Mouse (Mus musculus) liver, postnatal 0 days (tissue): ENCODE data around the gene Srp54a. TPM values are rescaled to one million over a fixed set of nuclear protein-coding genes. Genes with fewer than 3 reads are reported as not detected.
A peak's percentile ranks its signal among the peaks of the same experiment; 100 is the strongest.

Source experiments
- ATAC-seq: fragments of 200-750 bp; cut with Nextera tagmentation; 2 replicates; pipeline ENCODE4 v1.8.0; 2017; ENCODE audit warnings: mild to moderate bottlenecking, moderate library complexity
- DNase-seq: peaks from one replicate; pipeline ENCODE4 v3.0.0-alpha.2; 2016
- H3K27ac ChIP-seq: fragments of 300-500 bp; sonication (generic); 2 replicates; pipeline ENCODE4 v1.5.1; 2014; ENCODE audit warnings: antibody characterized with exemption, moderate library complexity, mild to moderate bottlenecking, low read depth
- H3K27me3 ChIP-seq: fragments of 300-500 bp; sonication (generic); 2 replicates; pipeline ENCODE4 v1.6.1; 2014; ENCODE audit warnings: low read length, control low read depth, mixed read lengths; ENCODE audit not compliant: insufficient read depth
- H3K36me3 ChIP-seq: fragments of 300-500 bp; sonication (generic); replicated peaks from 2 replicates; pipeline ENCODE4 v1.6.1; 2014; ENCODE audit warnings: mild to moderate bottlenecking, control low read depth, low read length, moderate library complexity, mixed read lengths; ENCODE audit not compliant: insufficient read depth
- H3K4me1 ChIP-seq: fragments of 300-500 bp; sonication (generic); 2 replicates; pipeline ENCODE4 v1.6.1; 2014; ENCODE audit warnings: antibody characterized with exemption, mild to moderate bottlenecking, control low read depth; ENCODE audit not compliant: insufficient read depth
- H3K4me2 ChIP-seq: fragments of 300-500 bp; sonication (generic); 2 replicates; pipeline ENCODE4 v1.6.1; 2014; ENCODE audit warnings: low read depth, mild to moderate bottlenecking, low read length, moderate library complexity, mixed read lengths
- H3K4me3 ChIP-seq: fragments of 300-500 bp; sonication (generic); 2 replicates; pipeline ENCODE4 v1.5.1; 2014; ENCODE audit warnings: low read depth, low read length
- H3K9ac ChIP-seq: fragments of 300-500 bp; sonication (generic); replicated peaks from 2 replicates; pipeline ENCODE4 v1.6.1; 2014; ENCODE audit warnings: mild to moderate bottlenecking, moderate library complexity
- H3K9me3 ChIP-seq: fragments of 300-500 bp; sonication (generic); 2 replicates; pipeline ENCODE4 v1.6.1; 2016; ENCODE audit warnings: mild to moderate bottlenecking, control low read depth, low read length, mixed read lengths
- CTCF ChIP-seq: sonication (generic); IDR thresholded peaks from 2 replicates; pipeline ENCODE4 v1.5.1; 2016; ENCODE audit warnings: antibody characterized with exemption, low read depth
- EP300 ChIP-seq: IDR thresholded peaks from 2 replicates; pipeline ENCODE4 v1.6.1; 2016; ENCODE audit warnings: antibody characterized with exemption, low read depth, mild to moderate bottlenecking
- WGBS: fragments of 180-500 bp; shearing (Covaris S2); extraction: QIAGEN DNeasy Blood & Tissue Kit; methylation state at CpG from one replicate; pipeline ENCODE4 v1.1.7; 2014; ENCODE audit not compliant: insufficient replicate concordance; 5-methylcytosine and 5-hydroxymethylcytosine counted together
- polyA plus RNA-seq: library from polyadenylated mRNA; unstranded; fragments of >200 nt; fragmentation: Nextera tagmentation; extraction: Ambion mirVana; gene quantifications from 2 replicates; pipeline ENCODE4 v1.2.1, GENCODE M21; 2015

Srp54a gene
- polyA plus RNA-seq, 1 experiment from 2014 or later: 67.0 TPM

DNA sequence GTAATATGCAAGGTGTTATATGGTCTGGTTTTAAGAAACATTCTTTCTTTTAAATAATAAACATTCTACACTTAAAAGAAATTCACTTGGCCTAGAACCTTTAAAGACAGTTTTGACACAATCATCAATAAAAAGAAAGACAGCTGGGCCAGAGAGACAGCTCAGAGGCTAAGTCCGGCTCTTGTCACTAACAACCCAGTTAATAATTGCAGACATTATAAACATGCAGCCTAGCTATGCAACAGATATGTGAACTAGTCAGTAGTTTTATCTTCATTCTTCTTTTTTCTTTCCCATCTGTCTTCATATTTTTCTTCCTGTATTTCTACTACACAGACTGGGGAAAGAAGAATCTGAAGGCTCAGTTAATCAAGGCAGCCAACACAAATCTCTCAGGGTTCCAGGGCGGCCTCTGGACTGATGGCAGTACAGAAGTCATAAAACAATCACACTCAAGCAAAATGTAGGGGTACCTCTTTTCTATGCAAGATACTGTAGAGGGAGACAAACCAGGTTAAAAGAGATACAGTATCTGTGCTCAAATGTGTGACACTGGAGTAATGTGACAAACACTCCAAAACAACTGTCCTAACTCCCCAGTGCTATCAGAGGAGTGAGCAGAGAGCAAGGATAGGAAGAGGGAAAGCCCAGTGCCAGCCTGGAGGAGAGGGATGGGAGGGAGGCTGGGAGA, 25.4 kb upstream of the Srp54a start:
- no peak for DNase-seq
- WGBS: 58% methylated on average over 2 of the region's 2 CpGs

DNA sequence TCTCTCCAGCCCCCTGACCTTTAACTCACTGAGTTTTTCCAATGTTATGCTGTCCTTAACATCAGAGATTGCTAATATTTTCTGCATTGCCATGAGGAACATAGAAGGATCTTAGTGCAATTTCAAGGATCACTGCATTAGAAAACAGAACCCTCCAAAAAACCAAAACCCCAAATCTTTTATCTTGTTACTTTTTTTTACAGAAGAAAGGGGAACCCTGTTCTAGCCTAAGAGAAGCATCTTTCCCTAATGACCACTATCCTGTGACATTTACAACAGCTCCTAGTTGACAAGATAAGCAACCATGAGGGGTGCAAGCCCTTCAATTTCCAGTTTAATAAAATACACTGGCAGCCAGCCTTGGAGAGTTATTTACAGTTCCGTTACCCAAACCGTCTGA, 23.4 kb upstream of the Srp54a start:
- ATAC-seq (no peak), DNase-seq (no peak)
- TF ChIP-seq CTCF (no peak), EP300 (no peak)
- Histone ChIP-seq H3K27me3 (no peaks in the 10 kb centered on the region), H3K27ac (no peak overlapping the region), H3K9me3 (no peaks in the 10 kb centered on the region), H3K4me2 (no peak overlapping the region), H3K4me3 (no peak overlapping the region), H3K4me1 (peaks cover 18% of the 10 kb centered on the region), H3K9ac (no peak overlapping the region), H3K36me3 (peaks cover 10% of the 10 kb centered on the region)
- whole genome bisulfite sequencing: 70% methylated on average over 2 of the region's 2 CpGs

More for the DNA sequence above, 25.4 kb upstream of the Srp54a start:
- no peaks in the 10 kb centered on the region for H3K9me3 ChIP-seq
- H3K4me1 ChIP-seq: peaks cover 20% of the 10 kb centered on the region
- no peak for ATAC-seq
- no peak overlapping the region for H3K4me3 ChIP-seq
- no peaks in the 10 kb centered on the region for H3K27me3 ChIP-seq
- peak; percentile 33; the same call in 1 of the 2 replicates for TF ChIP-seq EP300
- no peak for TF ChIP-seq CTCF
- no peak overlapping the region for H3K4me2 ChIP-seq
- H3K27ac ChIP-seq: peak overlapping the region; percentile 25; the same call in 1 of the 2 replicates
- no peak overlapping the region for H3K9ac ChIP-seq
- peaks cover 11% of the 10 kb centered on the region for H3K36me3 ChIP-seq

DNA sequence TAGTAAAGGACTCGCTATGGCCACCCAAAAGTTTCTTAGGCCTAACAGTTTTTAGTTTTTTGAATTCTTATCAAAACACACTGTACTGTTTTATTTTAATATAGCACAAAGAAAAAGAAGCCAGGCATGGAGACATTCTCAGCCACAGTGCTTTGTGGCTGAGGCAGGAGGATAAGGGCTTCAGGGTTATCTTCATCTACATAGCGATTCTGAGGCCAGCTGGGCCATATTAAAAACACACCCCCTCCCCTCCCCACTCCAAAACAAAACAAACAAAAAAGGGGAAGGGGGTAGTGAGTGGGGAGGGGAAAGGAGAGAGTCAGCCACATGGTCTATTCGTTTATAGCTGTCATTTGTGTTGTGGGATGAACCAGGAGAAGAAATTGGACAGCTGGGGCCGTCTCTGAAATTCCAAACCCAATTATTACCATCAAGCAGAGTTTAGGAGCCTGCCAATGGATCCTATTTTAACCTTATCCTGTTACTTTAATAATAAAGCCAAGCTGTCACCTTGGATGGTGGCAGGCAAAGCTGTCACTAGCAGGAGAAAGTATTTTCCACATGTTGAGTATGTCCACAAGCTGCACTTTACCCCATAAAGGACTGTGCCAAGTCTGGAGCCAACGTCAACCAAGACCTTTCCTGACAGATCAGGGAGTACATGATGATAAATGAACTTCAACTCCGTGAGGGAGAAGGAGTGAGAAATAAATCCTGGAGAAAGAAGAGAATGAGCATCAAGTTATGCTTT, 21.0 kb upstream of the Srp54a start:
- peak; percentile 39; the same call in 1 of the 2 replicates for TF ChIP-seq EP300
- TF ChIP-seq CTCF: no peak
- Histone ChIP-seq H3K27ac (peak overlapping the region; percentile 61), H3K36me3 (peaks cover 11% of the 10 kb centered on the region), H3K9ac (no peak overlapping the region), H3K4me3 (no peak overlapping the region), H3K4me1 (peaks cover 16% of the 10 kb centered on the region), H3K9me3 (no peaks in the 10 kb centered on the region), H3K4me2 (no peak overlapping the region), H3K27me3 (no peaks in the 10 kb centered on the region)
- ATAC-seq (peak; percentile 46; the same call in 1 of the 2 replicates), DNase-seq (peak; percentile 24)
- 69% methylated on average over 6 of the region's 6 CpGs for WGBS

DNA sequence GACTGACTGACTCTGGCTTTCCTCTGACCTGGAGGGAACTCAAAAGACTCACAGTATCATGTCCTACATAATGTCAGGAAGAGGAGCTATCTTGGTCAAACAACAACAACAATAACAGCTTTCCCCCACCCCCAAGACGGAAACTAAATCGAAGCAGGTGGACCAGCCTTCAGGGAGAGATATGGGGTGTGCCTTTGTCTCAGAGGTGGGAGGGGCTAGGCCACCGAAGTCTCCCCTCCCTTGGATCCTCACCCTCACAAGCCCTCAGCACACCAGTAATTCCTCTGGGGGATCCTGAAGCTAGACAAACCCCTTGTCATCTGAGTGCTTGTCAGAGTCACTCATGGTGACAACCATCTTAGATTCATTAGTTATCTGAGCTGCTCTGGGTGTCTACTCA, 20.2 kb upstream of the Srp54a start:
- no peak overlapping the region for H3K4me2 ChIP-seq
- no peaks in the 10 kb centered on the region for H3K27me3 ChIP-seq
- H3K36me3 ChIP-seq: peaks cover 11% of the 10 kb centered on the region
- TF ChIP-seq EP300 (no peak), CTCF (no peak)
- no peak overlapping the region for H3K4me3 ChIP-seq
- no peaks in the 10 kb centered on the region for H3K9me3 ChIP-seq
- WGBS: 28% methylated on average over 3 of the region's 3 CpGs
- H3K9ac ChIP-seq: no peak overlapping the region
- ATAC-seq: peak; percentile 50
- peak overlapping the region; percentile 61 for H3K27ac ChIP-seq
- H3K4me1 ChIP-seq: peaks cover 16% of the 10 kb centered on the region
- no peak for DNase-seq

DNA sequence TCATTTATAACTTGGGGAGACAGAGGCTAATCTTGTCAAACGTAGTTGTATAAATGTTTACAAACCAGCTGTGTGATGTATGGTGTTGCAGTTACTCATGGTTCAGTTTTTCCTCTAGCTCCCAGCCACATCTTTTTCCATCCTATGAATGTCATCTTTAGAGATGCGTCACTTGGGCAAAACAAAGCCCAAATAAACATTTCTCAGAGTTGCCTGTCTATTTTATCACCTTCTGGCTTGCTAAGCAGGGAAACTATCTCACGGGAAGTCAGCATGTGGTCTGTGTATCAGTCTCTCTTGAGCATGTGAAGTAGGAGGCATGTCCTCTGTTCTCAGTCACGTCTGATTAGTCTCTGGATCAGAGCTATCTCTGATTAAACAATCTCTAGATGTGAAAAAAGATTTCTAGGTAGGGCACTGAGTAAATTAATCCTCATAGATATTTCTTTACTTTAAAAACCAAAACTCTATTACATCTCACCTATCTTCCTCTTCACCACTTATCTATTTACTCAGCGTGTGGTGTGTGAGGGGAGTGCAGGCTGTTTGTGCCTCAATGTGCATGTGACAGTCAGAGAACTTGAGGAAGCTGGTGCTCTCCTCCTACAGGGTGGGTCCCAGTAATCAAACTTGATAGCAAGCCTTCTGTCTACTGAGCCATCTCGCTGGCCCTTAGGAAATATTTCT, 19.7 kb upstream of the Srp54a start:
- H3K9me3 ChIP-seq: no peaks in the 10 kb centered on the region
- H3K4me1 ChIP-seq: peaks cover 16% of the 10 kb centered on the region
- DNase-seq (no peak), ATAC-seq (peak; percentile 72)
- H3K9ac ChIP-seq: no peak overlapping the region
- no peak for TF ChIP-seq CTCF
- 0 out of 2 replicates have a peak, but pooled peaks have one; percentile 17 for TF ChIP-seq EP300
- H3K27me3 ChIP-seq: no peaks in the 10 kb centered on the region
- WGBS: 48% methylated on average over 6 of the region's 6 CpGs
- no peak overlapping the region for H3K4me3 ChIP-seq
- no peak overlapping the region for H3K4me2 ChIP-seq
- peak overlapping the region; percentile 61 for H3K27ac ChIP-seq
- peaks cover 11% of the 10 kb centered on the region for H3K36me3 ChIP-seq

DNA sequence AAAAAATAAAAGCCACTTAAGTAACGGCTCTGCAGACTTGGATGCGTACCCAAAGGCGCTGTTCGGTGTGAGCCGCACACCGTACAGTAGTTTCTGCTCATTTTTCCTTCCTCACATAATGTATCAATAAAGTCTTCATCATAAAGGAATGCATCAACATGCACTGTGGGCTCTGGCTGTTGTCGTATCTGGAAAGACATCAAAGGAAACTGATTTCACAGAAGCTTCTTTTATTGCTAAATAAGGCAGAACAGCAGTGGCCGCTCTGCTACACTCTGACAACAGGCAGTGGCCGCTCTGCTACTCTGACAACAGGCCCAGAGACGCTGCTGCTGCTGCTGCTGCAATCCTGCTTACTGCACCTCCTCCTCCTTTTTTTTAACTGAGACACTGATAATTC, 19.1 kb upstream of the Srp54a start:
- Histone ChIP-seq H3K4me1 (peaks cover 16% of the 10 kb centered on the region), H3K9me3 (no peaks in the 10 kb centered on the region), H3K27ac (0 out of 2 replicates have a peak overlapping the region, but pooled peaks have one; percentile 61), H3K36me3 (peaks cover 11% of the 10 kb centered on the region), H3K27me3 (no peaks in the 10 kb centered on the region), H3K4me3 (no peak overlapping the region), H3K9ac (no peak overlapping the region), H3K4me2 (no peak overlapping the region)
- 77% methylated on average over 10 of the region's 10 CpGs for WGBS
- TF ChIP-seq EP300 (no peak), CTCF (no peak)
- DNase-seq (no peak), ATAC-seq (peak; percentile 46)
